17 mouse cellular contexts compared by ENCODE assay signal in the genomic region with DNA sequence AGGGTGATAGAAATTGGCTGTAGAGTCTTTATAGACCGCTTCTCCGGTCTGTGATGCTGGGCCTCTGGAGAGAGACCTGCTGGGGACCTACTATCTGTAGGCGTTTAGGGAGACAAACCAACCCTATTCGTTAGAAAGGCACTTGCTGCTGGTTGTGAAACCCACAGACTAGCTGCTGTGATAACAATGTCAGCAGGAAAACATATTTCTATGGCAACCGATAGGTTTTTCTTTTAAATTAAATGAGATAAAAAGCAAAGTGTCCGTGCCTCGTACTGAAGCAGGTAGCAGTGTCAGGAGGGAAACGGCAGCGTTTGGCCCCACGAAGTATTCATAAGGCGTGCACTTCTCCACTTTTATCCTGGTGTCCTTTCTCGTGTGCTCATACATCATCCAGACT.
DNase-seq lines count a peak whose midpoint lies in the region; ATAC-seq and TF ChIP-seq lines count a peak whose summit lies in the region.
"Had no signal": no experiment of that assay in that cellular context is flagged by ENCODE, and none has a peak within 500 bp of the region (broad histone marks: within the 10 kb centered on the region; RNA-seq: fewer than 3 reads in every experiment).

No protein-coding gene starts in this region.

- ATAC-seq in forebrain, embryonic 12.5 days (ENCODE audit: low FRiP score): no peak
- ATAC-seq in forebrain, embryonic 11.5 days (replicated peaks; ENCODE audit: low FRiP score): no peak
- no peak for ATAC-seq in hindbrain, embryonic 15.5 days (ENCODE audit: low FRiP score, low read depth)
- ATAC-seq in neural tube, embryonic 15.5 days (ENCODE audit: low FRiP score): no peak

- no peaks in the 10 kb centered on the region for H3K27me3 ChIP-seq in forebrain, embryonic 12.5 days
- H3K27me3 ChIP-seq in forebrain, embryonic 11.5 days (ENCODE audit: control insufficient read depth, insufficient read depth, low read length): no peaks in the 10 kb centered on the region
- no peaks in the 10 kb centered on the region for H3K27me3 ChIP-seq in hindbrain, embryonic 15.5 days
- no peaks in the 10 kb centered on the region for H3K27me3 ChIP-seq in neural tube, embryonic 15.5 days (replicated peaks)
- H3K27me3 ChIP-seq in thymus, adult 2 months (ENCODE audit: control insufficient read depth, insufficient read depth, low read length): no peaks in the 10 kb centered on the region
- H3K27me3 ChIP-seq: lung, embryonic 15.5 days had no signal

- H3K9ac ChIP-seq in forebrain, embryonic 12.5 days: no peak overlapping the region
- no peak overlapping the region for H3K9ac ChIP-seq in forebrain, embryonic 11.5 days (ENCODE audit: low read length)
- H3K9ac ChIP-seq in hindbrain, embryonic 15.5 days: no peak overlapping the region
- no peak overlapping the region; the same call in 1 of the 2 replicates for H3K9ac ChIP-seq in neural tube, embryonic 15.5 days (replicated peaks)
- H3K9ac ChIP-seq: lung, embryonic 15.5 days had no signal

- TF ChIP-seq CTCF in left cerebral cortex, adult 2 months (IDR thresholded peaks at IDR 0.05): no peak
- no peak for TF ChIP-seq CTCF in thymus, adult 2 months (IDR thresholded peaks at IDR 0.05; ENCODE audit: borderline replicate concordance, control insufficient read depth, extremely low read depth, insufficient read depth, low read length, poor library complexity)

- no peak for DNase-seq in forebrain, embryonic 11.5 days (ENCODE audit: low spot score)
- DNase-seq in left cerebral cortex, adult 2 months (ENCODE audit: extremely low spot score in 1 of 2, low spot score in 2 of 2): no peak
- no peak for DNase-seq in left cerebral cortex, postnatal 36 days (ENCODE audit: low spot score in 2 of 2)
- DNase-seq in testis, postnatal 10 days (ENCODE audit: low spot score): no peak
- DNase-seq in thymus, adult 2 months: no peak
- DNase-seq: adrenal gland, postnatal 36 days; heart, adult 2 months; heart, postnatal 36 days; kidney, adult 11 months; kidney, postnatal 10 days had no signal

- H3K9me3 ChIP-seq in forebrain, embryonic 12.5 days: no peaks in the 10 kb centered on the region
- no peaks in the 10 kb centered on the region for H3K9me3 ChIP-seq in forebrain, embryonic 11.5 days (ENCODE audit: control insufficient read depth, low read length)
- H3K9me3 ChIP-seq in hindbrain, embryonic 15.5 days: no peaks in the 10 kb centered on the region
- no peaks in the 10 kb centered on the region for H3K9me3 ChIP-seq in neural tube, embryonic 15.5 days (replicated peaks)
- H3K9me3 ChIP-seq: embryonic facial prominence, embryonic 10.5 days; lung, embryonic 15.5 days had no signal

- intact Hi-C loops in left cerebral cortex, adult 2 months (cut with DNase I): no loop called here
- intact Hi-C loops in left cerebral cortex, postnatal 36 days (cut with DNase I): no loop called here

- H3K27ac ChIP-seq in forebrain, embryonic 12.5 days: peak overlapping the region; percentile 77
- no peak overlapping the region for H3K27ac ChIP-seq in forebrain, embryonic 11.5 days (ENCODE audit: low read depth, low read length)
- H3K27ac ChIP-seq in left cerebral cortex, adult 2 months: peak overlapping the region; percentile 90
- H3K27ac ChIP-seq in hindbrain, embryonic 15.5 days (replicated peaks): peak overlapping the region; percentile 84
- peak overlapping the region; percentile 80 for H3K27ac ChIP-seq in neural tube, embryonic 15.5 days (replicated peaks)
- no peak overlapping the region for H3K27ac ChIP-seq in thymus, adult 2 months (ENCODE audit: control insufficient read depth, insufficient read depth, low read length)
- H3K27ac ChIP-seq: embryonic facial prominence, embryonic 10.5 days; heart, adult 2 months; lung, embryonic 15.5 days had no signal

- 79% methylated on average over 12 of the region's 12 CpGs for WGBS in forebrain, embryonic 12.5 days
- 89% methylated on average over 12 of the region's 12 CpGs for WGBS in forebrain, embryonic 11.5 days
- 55% methylated on average over 12 of the region's 12 CpGs for WGBS in hindbrain, embryonic 15.5 days
- 62% methylated on average over 12 of the region's 12 CpGs for WGBS in neural tube, embryonic 15.5 days
- 89% methylated on average over 12 of the region's 12 CpGs for WGBS in thymus, adult 2 months

- TF ChIP-seq POLR2A in thymus, adult 2 months (IDR thresholded peaks at IDR 0.05; ENCODE audit: control insufficient read depth, extremely low read depth, insufficient read depth, low read length, poor library complexity): no peak

- H3K4me2 ChIP-seq in forebrain, embryonic 12.5 days: no peak overlapping the region
- no peak overlapping the region for H3K4me2 ChIP-seq in forebrain, embryonic 11.5 days (ENCODE audit: low read depth, low read length, severe bottlenecking)
- H3K4me2 ChIP-seq in hindbrain, embryonic 15.5 days: peak overlapping the region; percentile 18
- 0 out of 2 replicates have a peak overlapping the region, but pooled peaks have one; percentile 11 for H3K4me2 ChIP-seq in neural tube, embryonic 15.5 days
- H3K4me2 ChIP-seq: liver, embryonic 11.5 days; lung, embryonic 15.5 days had no signal

- peaks cover 20% of the 10 kb centered on the region for H3K4me1 ChIP-seq in forebrain, embryonic 12.5 days
- H3K4me1 ChIP-seq in forebrain, embryonic 11.5 days (replicated peaks; ENCODE audit: control insufficient read depth, insufficient read depth, low read length): no peaks in the 10 kb centered on the region
- peaks cover 46% of the 10 kb centered on the region for H3K4me1 ChIP-seq in hindbrain, embryonic 15.5 days (replicated peaks)
- peaks cover 36% of the 10 kb centered on the region for H3K4me1 ChIP-seq in neural tube, embryonic 15.5 days
- no peaks in the 10 kb centered on the region for H3K4me1 ChIP-seq in thymus, adult 2 months (replicated peaks; ENCODE audit: control insufficient read depth, insufficient read depth, low read length)
- H3K4me1 ChIP-seq: embryonic facial prominence, embryonic 10.5 days; lung, embryonic 15.5 days had no signal

- no peak overlapping the region for H3K4me3 ChIP-seq in forebrain, embryonic 12.5 days (replicated peaks)
- H3K4me3 ChIP-seq in forebrain, embryonic 11.5 days (ENCODE audit: low read depth, low read length): no peak overlapping the region
- no peak overlapping the region for H3K4me3 ChIP-seq in left cerebral cortex, adult 2 months
- H3K4me3 ChIP-seq in hindbrain, embryonic 15.5 days: no peak overlapping the region
- H3K4me3 ChIP-seq in neural tube, embryonic 15.5 days (replicated peaks): no peak overlapping the region
- no peak overlapping the region for H3K4me3 ChIP-seq in thymus, adult 2 months (ENCODE audit: control insufficient read depth, insufficient read depth, low read length)
- H3K4me3 ChIP-seq: embryonic facial prominence, embryonic 10.5 days; erythroblast, embryonic 14.5 days; heart, adult 2 months; lung, embryonic 15.5 days had no signal

- H3K36me3 ChIP-seq in forebrain, embryonic 12.5 days (replicated peaks): no peaks in the 10 kb centered on the region
- no peaks in the 10 kb centered on the region for H3K36me3 ChIP-seq in forebrain, embryonic 11.5 days (ENCODE audit: control insufficient read depth, insufficient read depth, low read length)
- no peaks in the 10 kb centered on the region for H3K36me3 ChIP-seq in hindbrain, embryonic 15.5 days
- H3K36me3 ChIP-seq in neural tube, embryonic 15.5 days: no peaks in the 10 kb centered on the region; the same call in 1 of the 2 replicates
- H3K36me3 ChIP-seq in thymus, adult 2 months (ENCODE audit: control insufficient read depth, insufficient read depth, low read length): no peaks in the 10 kb centered on the region
- H3K36me3 ChIP-seq: embryonic facial prominence, embryonic 10.5 days; lung, embryonic 15.5 days had no signal

Comparison
In these comparisons a context has a peak if more than half of its experiments do, and no peak if none do; other contexts are left out.
1. H3K27ac ChIP-seq: peak in forebrain, embryonic 12.5 days (single experiment), left cerebral cortex, adult 2 months (single experiment), hindbrain, embryonic 15.5 days (single experiment) and neural tube, embryonic 15.5 days (single experiment); none in forebrain, embryonic 11.5 days (single experiment) and thymus, adult 2 months (single experiment).
2. H3K4me2 ChIP-seq: peak in hindbrain, embryonic 15.5 days (single experiment) and neural tube, embryonic 15.5 days (single experiment); none in forebrain, embryonic 12.5 days (single experiment) and forebrain, embryonic 11.5 days (single experiment).